Mouse (Mus musculus): ENCODE measurements around the gene Pou6f1. TPM values are rescaled to one million over a fixed set of nuclear protein-coding genes. Genes with fewer than 3 reads are reported as not detected.
A peak's percentile ranks its signal among the peaks of the same experiment; 100 is the strongest.

The Pou6f1 gene
- total RNA-seq (2022) = 10 to 100 TPM; 17.1 to 33.5 (median 23.8) TPM

GRCm38 (mm10) chr15:100599276-100600046 lies at the start of gene Pou6f1:
Gene Pou6f1, minus strand, starts transcription at chr15:100599984.
- DNase-seq = no peak

GRCm38 (mm10) chr15:100646161-100646560 lies 46.4 kb upstream of the Pou6f1 start:
- no peak for DNase-seq

DNA sequence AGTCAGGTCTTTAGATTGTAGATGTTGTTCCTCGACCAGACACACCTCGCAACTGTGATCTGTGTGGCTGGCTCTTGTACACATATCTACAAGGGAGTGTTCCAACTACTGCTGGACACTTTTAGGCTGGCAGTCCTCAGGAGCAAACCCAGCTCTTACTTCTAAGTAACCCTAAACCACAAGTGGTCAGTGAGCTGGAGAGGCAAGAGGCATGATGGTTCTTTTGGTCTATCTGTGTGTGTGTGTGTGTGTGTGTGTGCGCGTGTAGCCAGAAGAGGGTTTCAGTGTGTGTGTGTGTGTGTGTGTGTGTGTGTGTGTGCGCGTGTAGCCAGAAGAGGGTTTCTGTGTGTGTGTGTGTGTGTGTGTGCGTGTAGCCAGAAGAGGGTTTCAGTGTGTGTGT lies 42.7 kb upstream of the Pou6f1 start:
- no peak for DNase-seq

DNA sequence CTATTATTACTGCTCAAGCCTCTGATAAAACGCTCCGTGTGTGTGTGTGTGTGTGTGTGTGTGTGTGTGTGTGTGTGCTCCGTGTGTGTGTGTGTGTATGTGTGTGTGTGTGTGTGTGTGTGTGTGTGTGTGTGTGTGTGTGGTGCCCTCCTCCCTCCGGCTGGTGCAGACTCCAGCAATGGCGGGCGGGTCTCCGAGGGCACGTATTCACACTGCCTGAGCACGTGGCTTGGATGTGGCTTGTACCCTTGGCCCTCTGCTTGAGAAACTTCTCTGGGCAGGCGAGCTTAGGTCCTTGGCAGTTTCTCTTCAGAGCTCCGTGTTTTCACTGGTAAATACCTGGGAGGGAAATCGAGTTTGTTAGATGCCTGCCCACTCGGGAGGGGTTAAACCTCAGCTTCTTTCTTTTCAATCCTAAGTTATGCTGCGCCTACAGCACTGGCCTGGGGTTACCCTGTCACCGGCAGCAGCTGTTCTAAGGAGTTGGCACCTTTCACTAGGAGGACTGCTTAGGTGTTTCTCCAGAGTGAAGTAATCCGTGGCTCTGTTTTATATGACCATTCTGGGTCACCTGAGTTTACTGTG lies 41.5 kb upstream of the Pou6f1 start:
- no peak for DNase-seq

- DNase-seq = no peak
Observed at GRCm38 (mm10) chr15:100639972-100640750, 40.4 kb upstream of the Pou6f1 start.

DNA sequence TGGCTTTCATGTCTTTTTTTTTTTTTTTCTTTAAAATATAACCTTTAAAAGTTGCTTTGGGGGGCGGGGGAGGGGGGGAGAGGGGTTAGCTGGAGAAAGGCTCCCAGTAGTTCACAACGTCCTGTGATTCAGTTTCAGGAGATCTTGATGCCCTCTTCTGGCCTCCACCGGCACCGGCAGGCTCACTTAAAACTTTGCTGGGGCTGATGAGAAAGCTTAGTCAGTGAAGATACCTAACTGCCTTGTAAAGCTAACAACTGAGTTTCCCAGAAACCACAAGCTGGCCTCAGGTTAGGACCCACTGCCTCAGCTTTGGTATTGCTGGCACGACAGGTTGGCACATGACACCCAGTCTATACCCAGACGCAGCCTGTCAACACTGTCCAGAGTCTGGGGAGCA lies 37.9 kb upstream of the Pou6f1 start:
- DNase-seq = no peak

GRCm38 (mm10) chr15:100636700-100637501 lies 37.1 kb upstream of the Pou6f1 start, which contains the start of gene Smagp:
Gene Smagp, minus strand, starts transcription at chr15:100636940.
- no peak for DNase-seq

- DNase-seq = no peak
Observed at GRCm38 (mm10) chr15:100635851-100636645, 36.3 kb upstream of the Pou6f1 start.

GRCm38 (mm10) chr15:100635239-100635638 lies 35.5 kb upstream of the Pou6f1 start:
- no peak for DNase-seq

DNA sequence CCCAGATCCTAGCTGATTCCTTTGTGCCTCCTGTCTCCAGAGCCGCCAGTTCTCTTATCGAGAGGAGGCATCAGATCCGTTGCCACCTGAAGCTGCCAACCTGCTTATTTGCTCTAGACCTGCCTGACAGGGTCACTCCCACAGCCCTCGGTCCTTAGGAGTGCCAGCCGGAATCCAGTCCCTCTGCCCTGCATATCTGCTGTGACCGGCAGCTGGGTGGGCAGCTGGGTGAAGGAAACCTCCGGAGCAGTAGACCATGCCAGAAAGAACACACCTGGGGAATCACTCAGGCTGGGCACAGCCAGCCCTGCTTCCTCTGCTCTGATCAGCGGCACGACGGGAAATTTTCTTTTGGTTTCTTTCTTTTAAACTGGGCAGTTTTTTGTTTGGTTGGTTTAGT lies 33.6 kb upstream of the Pou6f1 start:
- DNase-seq = no peak

GRCm38 (mm10) chr15:100632323-100632722 lies 32.5 kb upstream of the Pou6f1 start:
- DNase-seq = no peak

DNA sequence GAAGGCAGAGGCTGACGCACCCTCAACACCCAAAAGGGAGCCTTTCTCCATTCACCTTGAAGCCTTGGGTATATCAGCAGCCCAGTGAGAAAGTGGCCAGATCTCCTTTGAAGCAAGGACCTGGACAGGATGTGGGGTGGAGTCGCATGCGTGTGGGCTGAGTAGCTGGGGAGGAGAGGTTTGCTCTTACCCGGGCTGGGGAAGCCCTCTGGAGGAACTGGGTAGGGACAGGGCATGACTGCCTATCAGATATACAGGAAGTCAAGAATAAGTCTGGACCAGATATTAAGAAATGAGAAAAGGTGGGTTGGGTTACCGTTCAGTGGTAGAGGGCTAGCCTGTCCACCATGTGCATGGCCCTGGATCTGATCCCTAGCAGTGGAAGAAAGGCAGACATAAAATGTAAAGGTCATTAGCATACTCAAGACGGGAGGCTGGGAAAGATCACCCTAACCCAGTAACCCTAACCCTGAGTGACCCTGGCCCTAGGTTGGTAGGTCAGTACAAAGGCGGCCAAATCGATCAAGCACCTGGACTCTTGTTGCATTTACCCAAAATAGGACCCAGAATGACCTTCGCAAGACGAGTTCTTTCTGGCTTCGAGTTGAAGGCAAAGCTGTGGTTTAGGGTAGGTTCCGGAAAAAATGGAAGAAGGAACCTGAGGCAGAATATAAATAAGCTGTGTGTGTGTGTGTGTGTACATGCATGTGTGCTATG lies 31.8 kb upstream of the Pou6f1 start:
- no peak for DNase-seq

GRCm38 (mm10) chr15:100630126-100630525 lies 30.3 kb upstream of the Pou6f1 start:
- no peak for DNase-seq

- DNase-seq = no peak
Observed at GRCm38 (mm10) chr15:100628797-100629196, 29.0 kb upstream of the Pou6f1 start.

GRCm38 (mm10) chr15:100627774-100628370 lies 28.1 kb upstream of the Pou6f1 start:
- no peak for DNase-seq

DNA sequence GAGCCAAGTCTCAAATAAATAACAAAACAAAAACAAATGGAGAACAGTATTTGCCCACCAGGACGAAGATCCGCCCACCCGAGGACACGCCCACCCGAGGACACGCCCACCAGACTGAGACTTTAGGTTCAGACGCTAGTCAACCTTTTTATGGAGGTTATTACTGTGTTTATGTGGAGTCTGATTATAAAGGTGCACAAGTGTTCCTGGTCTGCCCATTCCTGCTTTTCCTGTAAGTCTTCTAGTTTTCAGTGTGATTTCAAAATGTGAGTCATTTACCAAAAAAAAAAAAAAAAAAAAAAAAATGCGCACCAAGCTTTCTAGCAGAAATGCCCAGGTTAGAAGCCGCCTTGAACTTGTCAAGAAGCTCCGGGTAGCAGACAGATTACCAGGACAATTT lies 27.5 kb upstream of the Pou6f1 start:
- DNase-seq = no peak

DNA sequence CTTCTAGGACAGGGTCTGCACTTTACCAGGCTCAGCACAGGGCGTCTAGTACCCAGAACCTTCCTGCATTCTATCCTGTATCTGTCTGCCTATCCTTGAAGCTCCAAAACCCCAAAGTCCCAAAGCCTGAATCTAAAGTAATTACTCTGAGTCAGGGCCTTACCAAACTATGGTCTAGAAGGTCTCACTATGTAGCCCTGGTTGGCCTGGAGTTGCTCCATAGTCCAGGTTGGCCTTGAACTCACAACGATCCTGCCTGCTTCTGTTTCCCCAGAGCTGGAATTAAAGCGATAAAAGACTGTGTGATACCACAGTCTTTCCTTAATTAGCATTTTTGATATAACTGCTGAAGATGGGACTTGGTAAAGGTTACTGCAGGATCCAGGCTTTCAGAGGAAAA lies 24.7 kb upstream of the Pou6f1 start:
- peak; percentile 70 for DNase-seq

- no peak for DNase-seq
Observed at GRCm38 (mm10) chr15:100623754-100624153, 24.0 kb upstream of the Pou6f1 start.

GRCm38 (mm10) chr15:100622164-100622563 lies 22.4 kb upstream of the Pou6f1 start:
- no peak for DNase-seq

- peak; percentile 75 for DNase-seq
Observed at GRCm38 (mm10) chr15:100621671-100622070, 21.9 kb upstream of the Pou6f1 start.

DNA sequence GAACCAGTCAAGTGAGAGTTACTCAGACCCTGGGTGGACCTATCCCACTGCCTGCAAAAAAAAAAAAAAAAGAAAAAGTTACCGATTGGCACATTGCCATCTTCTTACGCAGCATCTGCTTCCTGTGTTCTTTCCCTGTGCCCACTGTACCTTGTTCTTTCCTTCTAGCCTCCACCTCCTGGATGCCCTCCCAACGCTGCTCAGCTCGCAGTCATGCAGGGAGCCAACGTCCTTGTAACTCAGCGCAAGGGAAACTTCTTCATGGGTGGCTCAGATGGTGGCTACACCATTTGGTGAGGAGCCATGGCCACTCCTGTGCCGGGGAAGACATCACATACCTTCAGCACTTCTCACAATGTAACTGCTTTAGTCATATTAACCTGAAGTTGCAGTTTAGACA lies 19.4 kb upstream of the Pou6f1 start:
- no peak for DNase-seq

All from adrenal gland, adult 8-10 months (tissue).